Mouse (Mus musculus) erythroid progenitor cell, adult 5-6 weeks (primary cell): ENCODE measurements around the gene Grip1. TPM values are rescaled to one million over a fixed set of nuclear protein-coding genes. Genes with fewer than 3 reads are reported as not detected.

Experiments used
- ATAC-seq: replicated peaks from 2 replicates; pipeline ENCODE4 v1.8.0; 2016; ENCODE audit warnings: moderate number of reproducible peaks, mild to moderate bottlenecking, moderate TSS enrichment, inconsistent platforms; ENCODE audit not compliant: poor library complexity, low FRiP score, severe bottlenecking
- total RNA-seq, 2 experiments: library from RNA; stranded (forward) in 1 of 2; stranded (reverse) in 1 of 2; fragments of 150-400 nt in 1 of 2; fragments of 186-747, 209-891 nt in 1 of 2; gene quantifications; 2 replicates each; pipeline versions ENCODE4 v1.2.3 to v1.2.4; 2015 to 2017; ENCODE audit warnings: low replicate concordance in 2 of 2

Grip1 gene
- total RNA-seq, 2 experiments from 2014 or later = not detected

GRCm38 (mm10) chr10:119455543-119455940 lies 1.9 kb downstream of the Grip1 start:
- ATAC-seq = no peak

- no peak for ATAC-seq
Measured at GRCm38 (mm10) chr10:119457121-119457520, 3.5 kb downstream of the Grip1 start.

GRCm38 (mm10) chr10:119458991-119459390 lies 5.4 kb downstream of the Grip1 start:
- no peak for ATAC-seq

GRCm38 (mm10) chr10:119463345-119463744 lies 9.7 kb downstream of the Grip1 start:
- no peak for ATAC-seq

- ATAC-seq = no peak
Measured at GRCm38 (mm10) chr10:119463793-119464192, 10.2 kb downstream of the Grip1 start.

- no peak for ATAC-seq
Measured at GRCm38 (mm10) chr10:119467976-119468375, 14.3 kb downstream of the Grip1 start.

GRCm38 (mm10) chr10:119470096-119470495 lies 16.5 kb downstream of the Grip1 start:
- ATAC-seq = no peak

GRCm38 (mm10) chr10:119475166-119475565 lies 21.5 kb downstream of the Grip1 start:
- ATAC-seq = no peak

- ATAC-seq = no peak
Measured at GRCm38 (mm10) chr10:119477661-119478060, 24.0 kb downstream of the Grip1 start.

GRCm38 (mm10) chr10:119483068-119483705 lies 29.6 kb downstream of the Grip1 start:
- ATAC-seq = no peak

- no peak for ATAC-seq
Measured at GRCm38 (mm10) chr10:119483766-119484165, 30.1 kb downstream of the Grip1 start.

- no peak for ATAC-seq
Measured at GRCm38 (mm10) chr10:119486936-119487335, 33.3 kb downstream of the Grip1 start.

GRCm38 (mm10) chr10:119490831-119491230 lies 37.2 kb downstream of the Grip1 start:
- no peak for ATAC-seq

GRCm38 (mm10) chr10:119495317-119495716 lies 41.7 kb downstream of the Grip1 start:
- ATAC-seq = no peak

- ATAC-seq = no peak
Measured at GRCm38 (mm10) chr10:119496221-119496620, 42.6 kb downstream of the Grip1 start.

- no peak for ATAC-seq
Measured at GRCm38 (mm10) chr10:119521686-119522085, 68.1 kb downstream of the Grip1 start.

- no peak for ATAC-seq
Measured at GRCm38 (mm10) chr10:119525730-119526129, 72.1 kb downstream of the Grip1 start.

- no peak for ATAC-seq
Measured at GRCm38 (mm10) chr10:119534852-119535251, 81.2 kb downstream of the Grip1 start.

- no peak for ATAC-seq
Measured at GRCm38 (mm10) chr10:119541655-119542054, 88.0 kb downstream of the Grip1 start.

GRCm38 (mm10) chr10:119543771-119544170 lies 90.1 kb downstream of the Grip1 start:
- no peak for ATAC-seq

- ATAC-seq = no peak
Measured at GRCm38 (mm10) chr10:119544743-119545142, 91.1 kb downstream of the Grip1 start.

GRCm38 (mm10) chr10:119547875-119548274 lies 94.2 kb downstream of the Grip1 start:
- no peak for ATAC-seq
